Mouse (Mus musculus): ENCODE measurements at regions not wholly inside any gene's neighbourhood (a gene's known extent, or its start where the extent isn't known, plus 50 kb on each side); places are given as distances from the start of the nearest gene placed in this dataset.

- TF ChIP-seq CTCF (IDR thresholded peaks at IDR 0.05; ENCODE audit: control insufficient read depth, insufficient read depth, low read length), result no peak
- no peak for TF ChIP-seq POLR2A (IDR thresholded peaks at IDR 0.05; ENCODE audit: borderline replicate concordance, control insufficient read depth, low read depth, low read length)
These were observed 103.3 kb upstream of the Eomes start for GRCm38 (mm10) chr9:118374680-118375079.

All from bone marrow, adult 2 months (tissue).